Mouse (Mus musculus) forebrain, embryonic 15.5 days (tissue): ENCODE measurements around the gene Gpr107. TPM values are rescaled to one million over a fixed set of nuclear protein-coding genes. Genes with fewer than 3 reads are reported as not detected.

ENCODE experiments used
- ATAC-seq: fragments of 200-750 bp; cut with Nextera tagmentation; replicated peaks from 2 replicates; pipeline ENCODE4 v1.8.0; 2017; ENCODE audit warnings: mild to moderate bottlenecking, moderate TSS enrichment, moderate library complexity
- H3K27ac ChIP-seq: fragments of 300-500 bp; sonication (generic); replicated peaks from 2 replicates; pipeline ENCODE4 v1.5.1; 2015; ENCODE audit warnings: mild to moderate bottlenecking, inconsistent platforms
- H3K27me3 ChIP-seq: fragments of 300-500 bp; sonication (generic); 2 replicates; pipeline ENCODE4 v1.6.1; 2015; ENCODE audit warnings: inconsistent platforms
- H3K36me3 ChIP-seq: fragments of 300-500 bp; sonication (generic); 2 replicates; pipeline ENCODE4 v1.6.1; 2015; ENCODE audit warnings: mild to moderate bottlenecking, inconsistent platforms
- H3K4me1 ChIP-seq: fragments of 300-500 bp; sonication (generic); 2 replicates; pipeline ENCODE4 v1.6.1; 2015; ENCODE audit warnings: inconsistent platforms
- H3K4me2 ChIP-seq: fragments of 300-500 bp; sonication (generic); replicated peaks from 2 replicates; pipeline ENCODE4 v1.6.1; 2015; ENCODE audit warnings: mild to moderate bottlenecking, inconsistent platforms
- H3K4me3 ChIP-seq: fragments of 300-500 bp; sonication (generic); 2 replicates; pipeline ENCODE4 v1.5.1; 2015; ENCODE audit warnings: mild to moderate bottlenecking, inconsistent platforms
- H3K9ac ChIP-seq: fragments of 300-500 bp; sonication (generic); replicated peaks from 2 replicates; pipeline ENCODE4 v1.6.1; 2015; ENCODE audit warnings: mild to moderate bottlenecking, inconsistent platforms
- H3K9me3 ChIP-seq: fragments of 300-500 bp; sonication (generic); 2 replicates; pipeline ENCODE4 v1.6.1; 2016; ENCODE audit warnings: inconsistent platforms
- WGBS: fragments of 180-500 bp; shearing (Covaris S2); methylation state at CpG from one replicate; pipeline ENCODE4 v1.1.7; 2015; ENCODE audit warnings: mixed read lengths; 5-methylcytosine and 5-hydroxymethylcytosine counted together
- polyA plus RNA-seq: library from polyadenylated mRNA; unstranded; fragments of >200 nt; fragmentation: Nextera tagmentation; extraction: Ambion mirVana; gene quantifications from 2 replicates; pipeline ENCODE4 v1.2.1, GENCODE M21; 2015

The Gpr107 gene
- 36.7 and 37.3 TPM in 2 replicates for polyA plus RNA-seq

- WGBS: under 1% methylated on average over 53 of the region's 53 CpGs
- peak within 1 kb of the TSS; percentile 96 for H3K4me3 ChIP-seq
- H3K9ac ChIP-seq: peak within 1 kb of the TSS; percentile 86
- peak within 1 kb of the TSS; percentile 83 for H3K27ac ChIP-seq
- no peaks in the 10 kb centered on the region for H3K27me3 ChIP-seq
- peaks cover 24% of the 10 kb centered on the region for H3K4me1 ChIP-seq
- ATAC-seq: peak; percentile 96
- peak within 1 kb of the TSS; percentile 56 for H3K4me2 ChIP-seq
- H3K9me3 ChIP-seq: no peaks in the 10 kb centered on the region
- H3K36me3 ChIP-seq: peaks cover 9% of the 10 kb centered on the region
Measured at GRCm38 (mm10) chr2:31151892-31152812, at the start of gene Gpr107. Gpr107 (plus strand) TSS chr2:31152316.

- Histone ChIP-seq H3K9me3 (no peaks in the 10 kb centered on the region), H3K4me2 (no peak overlapping the region), H3K36me3 (no peaks in the 10 kb centered on the region), H3K4me3 (no peak overlapping the region), H3K27ac (no peak overlapping the region), H3K9ac (no peak overlapping the region), H3K27me3 (no peaks in the 10 kb centered on the region), H3K4me1 (peaks cover 18% of the 10 kb centered on the region)
- no peak for ATAC-seq
- 76% methylated on average over 8 of the region's 8 CpGs for WGBS
Measured at GRCm38 (mm10) chr2:31103321-31103720, 48.8 kb upstream of the Gpr107 start.

GRCm38 (mm10) chr2:31105279-31105678 is 46.8 kb upstream of the Gpr107 start:
- H3K4me2 ChIP-seq: no peak overlapping the region
- peaks cover 18% of the 10 kb centered on the region for H3K4me1 ChIP-seq
- H3K36me3 ChIP-seq: no peaks in the 10 kb centered on the region
- H3K27ac ChIP-seq: no peak overlapping the region
- no peaks in the 10 kb centered on the region for H3K9me3 ChIP-seq
- no peak for ATAC-seq
- no peak overlapping the region for H3K9ac ChIP-seq
- no peaks in the 10 kb centered on the region for H3K27me3 ChIP-seq
- WGBS: 64% methylated on average over 3 of the region's 3 CpGs
- no peak overlapping the region for H3K4me3 ChIP-seq

- Histone ChIP-seq H3K4me2 (no peak overlapping the region), H3K27me3 (no peaks in the 10 kb centered on the region), H3K9me3 (no peaks in the 10 kb centered on the region), H3K36me3 (no peaks in the 10 kb centered on the region), H3K4me3 (no peak overlapping the region), H3K9ac (no peak overlapping the region), H3K27ac (peak overlapping the region; percentile 58), H3K4me1 (peaks cover 18% of the 10 kb centered on the region)
- WGBS: 89% methylated on average over 3 of the region's 3 CpGs
- ATAC-seq: no peak
Measured at GRCm38 (mm10) chr2:31106004-31106403, 46.1 kb upstream of the Gpr107 start.

GRCm38 (mm10) chr2:31106621-31107320 is 45.3 kb upstream of the Gpr107 start:
- H3K27me3 ChIP-seq: no peaks in the 10 kb centered on the region
- H3K4me1 ChIP-seq: peaks cover 22% of the 10 kb centered on the region
- ATAC-seq: peak; percentile 66; the same call in 1 of the 2 replicates
- no peak overlapping the region for H3K4me3 ChIP-seq
- no peaks in the 10 kb centered on the region for H3K9me3 ChIP-seq
- peak overlapping the region; percentile 58 for H3K27ac ChIP-seq
- WGBS: 34% methylated on average over 11 of the region's 11 CpGs
- H3K9ac ChIP-seq: no peak overlapping the region
- no peaks in the 10 kb centered on the region for H3K36me3 ChIP-seq
- H3K4me2 ChIP-seq: peak overlapping the region; percentile 15

GRCm38 (mm10) chr2:31108186-31108585 is 43.9 kb upstream of the Gpr107 start:
- Histone ChIP-seq H3K9me3 (no peaks in the 10 kb centered on the region), H3K4me2 (no peak overlapping the region), H3K27ac (no peak overlapping the region), H3K9ac (no peak overlapping the region), H3K4me1 (peaks cover 22% of the 10 kb centered on the region), H3K4me3 (no peak overlapping the region), H3K36me3 (no peaks in the 10 kb centered on the region), H3K27me3 (no peaks in the 10 kb centered on the region)
- WGBS: 94% methylated on average over 6 of the region's 6 CpGs
- ATAC-seq: no peak

GRCm38 (mm10) chr2:31109960-31110548 is 42.1 kb upstream of the Gpr107 start:
- no peak overlapping the region for H3K27ac ChIP-seq
- peaks cover 22% of the 10 kb centered on the region for H3K4me1 ChIP-seq
- H3K9ac ChIP-seq: no peak overlapping the region
- WGBS: 81% methylated on average over 12 of the region's 12 CpGs
- no peak overlapping the region for H3K4me3 ChIP-seq
- H3K36me3 ChIP-seq: no peaks in the 10 kb centered on the region
- no peaks in the 10 kb centered on the region for H3K9me3 ChIP-seq
- no peak for ATAC-seq
- no peaks in the 10 kb centered on the region for H3K27me3 ChIP-seq
- H3K4me2 ChIP-seq: no peak overlapping the region

GRCm38 (mm10) chr2:31111685-31112084 is 40.4 kb upstream of the Gpr107 start:
- H3K27ac ChIP-seq: peak overlapping the region; percentile 47
- H3K9me3 ChIP-seq: no peaks in the 10 kb centered on the region
- no peak overlapping the region for H3K4me2 ChIP-seq
- no peak overlapping the region for H3K4me3 ChIP-seq
- ATAC-seq: no peak
- no peak overlapping the region for H3K9ac ChIP-seq
- WGBS: 64% methylated on average over 6 of the region's 6 CpGs
- no peaks in the 10 kb centered on the region for H3K36me3 ChIP-seq
- H3K4me1 ChIP-seq: peaks cover 17% of the 10 kb centered on the region
- no peaks in the 10 kb centered on the region for H3K27me3 ChIP-seq

- 96% methylated on average over 2 of the region's 2 CpGs for WGBS
- ATAC-seq: no peak
Measured at GRCm38 (mm10) chr2:31114205-31114604, 37.9 kb upstream of the Gpr107 start.

GRCm38 (mm10) chr2:31115091-31115942 is 36.8 kb upstream of the Gpr107 start:
- WGBS: 89% methylated on average over 10 of the region's 10 CpGs
- H3K4me2 ChIP-seq: no peak overlapping the region
- H3K9ac ChIP-seq: no peak overlapping the region
- peaks cover 13% of the 10 kb centered on the region for H3K4me1 ChIP-seq
- no peaks in the 10 kb centered on the region for H3K27me3 ChIP-seq
- H3K36me3 ChIP-seq: no peaks in the 10 kb centered on the region
- ATAC-seq: no peak
- no peaks in the 10 kb centered on the region for H3K9me3 ChIP-seq
- H3K4me3 ChIP-seq: no peak overlapping the region
- H3K27ac ChIP-seq: no peak overlapping the region

More at GRCm38 (mm10) chr2:31114205-31114604, 37.9 kb upstream of the Gpr107 start:
- Histone ChIP-seq H3K4me1 (peaks cover 5% of the 10 kb centered on the region), H3K27me3 (no peaks in the 10 kb centered on the region), H3K9ac (no peak overlapping the region), H3K4me2 (no peak overlapping the region), H3K36me3 (no peaks in the 10 kb centered on the region), H3K4me3 (no peak overlapping the region), H3K9me3 (no peaks in the 10 kb centered on the region), H3K27ac (no peak overlapping the region)

- Histone ChIP-seq H3K9me3 (no peaks in the 10 kb centered on the region), H3K27ac (no peak overlapping the region), H3K27me3 (no peaks in the 10 kb centered on the region), H3K9ac (no peak overlapping the region), H3K4me1 (peaks cover 11% of the 10 kb centered on the region), H3K4me3 (no peak overlapping the region), H3K4me2 (no peak overlapping the region), H3K36me3 (no peaks in the 10 kb centered on the region)
- no peak for ATAC-seq
- 77% methylated on average over 10 of the region's 10 CpGs for WGBS
Measured at GRCm38 (mm10) chr2:31115943-31116731, 36.0 kb upstream of the Gpr107 start.
